Mouse (Mus musculus) thymus, adult 18-20 months (tissue): ENCODE results near the gene Col4a2.

Experiments
- DNase-seq, 2 experiments: peaks; one replicate each; pipeline ENCODE4 v3.0.0; 2022; ENCODE audit warnings: mixed read lengths in 2 of 2

Col4a2 gene

DNA sequence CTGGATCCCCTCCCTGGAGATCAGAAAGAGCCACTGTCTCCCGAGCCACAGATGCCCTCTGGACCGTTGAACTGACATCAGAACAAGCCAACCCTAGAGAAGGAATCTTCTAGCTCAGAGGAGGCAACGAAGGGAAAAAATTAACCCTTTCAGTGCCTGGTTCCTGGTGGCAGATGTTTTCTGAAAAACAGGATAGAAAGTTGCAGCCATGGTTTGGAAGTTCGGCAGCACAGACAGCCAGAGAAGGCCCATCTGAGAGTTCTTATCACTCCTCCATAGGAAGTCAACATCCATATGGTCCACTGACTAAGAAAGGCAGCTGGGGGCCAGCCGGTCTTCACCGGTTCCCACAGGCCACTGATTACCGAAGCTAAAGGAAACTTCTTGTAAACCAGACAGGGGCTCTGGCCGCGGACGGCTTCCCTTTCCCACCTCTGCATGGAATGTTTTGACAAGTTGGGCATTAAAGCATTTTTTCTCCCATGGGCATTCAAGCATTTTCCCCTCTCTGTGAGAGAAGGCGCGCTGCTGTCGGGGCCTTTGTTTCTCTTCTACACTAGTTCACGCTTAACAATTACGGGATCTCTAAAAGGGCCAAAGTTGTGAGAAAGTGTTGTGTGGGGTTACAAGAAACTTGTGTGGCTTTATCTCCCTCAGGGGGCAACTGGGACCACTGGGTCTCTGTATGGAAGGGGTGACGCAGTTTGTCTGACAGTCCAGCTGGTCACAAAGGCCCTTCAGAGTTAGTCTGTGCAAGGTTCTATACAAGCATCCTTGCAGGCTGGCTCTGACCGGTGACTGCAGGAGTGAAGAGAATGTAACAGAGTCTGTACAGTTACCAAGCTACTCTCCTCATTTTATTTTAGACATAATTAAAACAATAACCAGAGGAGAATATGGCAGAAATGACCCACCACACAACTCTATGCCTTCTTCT lies 49.9 kb downstream of the Col4a2 start:
- DNase-seq = no peak

DNA sequence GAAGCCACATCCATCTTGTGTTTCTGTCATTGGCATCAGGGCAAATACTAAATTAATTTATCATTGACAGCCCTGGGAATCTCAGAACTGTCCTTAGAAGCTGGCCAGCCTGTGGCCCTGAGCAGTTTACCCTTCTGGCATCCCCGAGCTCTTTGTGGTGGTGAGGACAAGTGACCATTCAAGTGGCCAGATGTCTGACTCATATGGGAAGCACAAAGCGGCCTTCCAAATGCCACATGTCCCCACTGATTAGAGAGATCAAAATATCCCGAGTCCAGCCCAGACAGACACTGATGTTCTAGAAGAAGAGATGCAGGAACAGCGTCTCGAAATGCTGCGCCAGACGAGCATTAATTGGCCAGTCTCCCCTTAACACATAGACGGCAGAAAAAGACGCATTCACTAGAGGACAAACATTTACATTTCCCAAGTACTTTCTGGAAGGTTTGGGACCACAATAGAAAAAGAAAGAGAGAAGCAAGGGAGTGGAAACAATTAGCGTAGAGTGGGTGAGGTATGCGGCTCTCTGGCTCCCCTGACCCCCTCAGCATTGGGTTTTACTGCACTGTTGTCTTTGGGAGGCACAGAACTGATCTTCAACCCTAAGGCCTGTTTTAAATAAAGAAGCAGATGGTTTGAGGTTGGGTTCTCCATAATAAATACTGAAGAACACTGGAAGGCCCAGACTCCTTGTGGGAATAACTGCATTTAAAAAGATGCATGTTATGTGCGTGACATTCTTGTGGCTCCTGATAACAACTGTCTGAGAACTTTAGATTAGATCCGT lies 50.9 kb downstream of the Col4a2 start:
- DNase-seq = no peak

DNA sequence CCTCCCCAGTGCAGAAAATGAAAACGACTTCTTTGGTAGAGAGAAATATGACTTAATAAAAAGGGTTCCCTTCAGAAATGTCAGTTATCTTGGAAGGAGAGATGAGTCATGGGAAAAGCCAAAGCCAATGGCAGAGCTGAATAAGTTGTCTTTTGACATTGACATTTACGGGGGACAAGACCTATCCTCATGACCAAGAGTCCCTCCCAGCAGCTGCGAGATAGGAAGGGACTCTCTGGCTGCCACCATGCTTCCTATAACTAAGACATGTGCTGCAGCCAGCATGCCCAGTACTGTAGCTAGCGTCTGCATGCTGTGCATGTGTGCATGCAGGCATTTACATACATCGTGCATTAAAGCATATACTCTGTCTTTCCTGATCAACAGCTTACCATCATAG lies 53.6 kb downstream of the Col4a2 start:
- DNase-seq = no peak

DNA sequence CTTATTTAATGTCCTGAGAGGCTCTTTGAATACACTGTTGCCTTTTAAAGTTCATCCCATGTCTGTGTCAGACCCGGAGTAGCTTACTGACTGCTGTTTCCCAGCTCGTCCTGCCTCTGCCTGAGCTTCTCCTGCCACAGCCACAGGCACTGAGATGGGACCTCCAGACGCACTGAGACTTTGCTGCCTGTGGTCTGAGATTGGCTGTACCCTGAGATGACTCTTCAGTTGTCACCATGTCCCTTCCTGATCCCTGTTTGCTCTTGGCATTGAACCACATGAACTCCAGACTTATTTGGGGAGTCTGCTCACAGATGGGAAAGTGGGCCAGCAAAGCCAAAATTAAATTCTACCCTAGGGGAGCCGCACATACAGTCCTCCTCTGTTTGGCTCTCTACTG lies 54.1 kb downstream of the Col4a2 start:
- DNase-seq = no peak

DNA sequence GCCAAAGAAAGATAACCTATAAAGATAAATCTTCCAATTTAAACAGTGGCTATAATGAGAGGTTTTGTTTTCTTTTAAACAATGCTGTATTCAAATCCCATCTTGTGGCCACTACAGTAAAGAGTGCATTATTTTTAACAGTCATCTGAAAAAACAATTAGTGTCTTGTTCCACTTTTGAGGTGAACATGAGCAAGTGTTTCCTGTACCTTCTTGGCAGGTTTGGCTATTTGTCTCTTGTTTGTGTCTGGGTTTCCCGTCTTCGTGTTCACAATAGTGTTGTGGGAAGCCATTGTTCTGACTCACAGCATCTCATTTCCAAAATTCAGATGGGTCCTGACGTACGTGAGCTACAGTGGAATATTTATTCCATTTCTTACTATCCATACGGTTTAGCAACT lies 55.1 kb downstream of the Col4a2 start:
- DNase-seq = no peak

DNA sequence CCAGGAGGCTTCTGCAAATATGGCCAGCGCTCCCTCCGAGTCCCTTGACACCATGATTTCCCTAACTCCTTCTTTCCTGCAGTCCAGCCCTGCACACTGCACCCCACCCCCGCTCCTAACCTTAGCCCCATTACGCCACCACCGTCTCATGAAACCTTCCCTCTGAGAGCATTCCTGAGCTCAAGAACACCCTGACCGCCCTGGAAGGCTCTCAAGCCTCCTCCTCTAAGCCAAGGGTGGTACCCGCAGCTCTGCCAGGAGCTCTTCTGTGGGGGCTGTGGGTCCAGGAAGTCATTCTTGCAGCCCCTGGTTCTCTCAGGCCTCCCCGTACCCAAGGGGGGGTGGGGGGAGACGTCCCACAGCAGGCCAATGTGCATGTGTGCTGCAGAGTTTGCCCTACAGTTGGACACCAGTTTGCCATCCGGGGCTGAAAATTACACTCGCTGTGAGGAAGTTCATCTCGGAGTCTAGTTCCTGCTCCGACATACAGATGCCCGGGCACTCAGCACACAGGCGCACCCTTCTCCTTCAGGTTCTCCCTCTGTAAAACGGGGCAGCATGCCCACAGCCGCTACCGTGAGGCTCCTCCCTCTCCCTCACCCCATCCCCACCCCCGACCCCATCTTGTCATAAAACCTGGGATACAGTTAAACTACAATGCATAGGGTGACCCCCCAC lies 57.1 kb downstream of the Col4a2 start:
- DNase-seq = no peak

DNA sequence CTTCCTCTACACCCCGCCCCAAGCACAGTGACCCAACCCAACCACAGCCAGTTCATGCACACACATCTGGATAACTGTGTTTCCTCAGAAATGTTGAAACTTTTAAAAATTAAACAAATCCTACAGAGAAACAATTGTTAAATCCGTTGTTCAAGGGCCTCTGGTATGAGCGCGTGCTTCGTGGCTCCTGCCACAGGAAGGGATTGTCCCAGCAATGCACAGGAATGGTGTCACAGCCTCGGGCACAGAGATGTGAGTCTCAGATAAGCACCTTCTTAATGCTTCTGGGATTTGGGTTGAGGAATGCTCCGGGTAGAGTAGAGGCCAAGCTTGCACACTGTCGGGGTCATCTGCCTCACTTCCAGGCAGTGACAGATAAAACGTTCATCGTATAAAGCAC lies 58.7 kb downstream of the Col4a2 start:
- DNase-seq = no peak

DNA sequence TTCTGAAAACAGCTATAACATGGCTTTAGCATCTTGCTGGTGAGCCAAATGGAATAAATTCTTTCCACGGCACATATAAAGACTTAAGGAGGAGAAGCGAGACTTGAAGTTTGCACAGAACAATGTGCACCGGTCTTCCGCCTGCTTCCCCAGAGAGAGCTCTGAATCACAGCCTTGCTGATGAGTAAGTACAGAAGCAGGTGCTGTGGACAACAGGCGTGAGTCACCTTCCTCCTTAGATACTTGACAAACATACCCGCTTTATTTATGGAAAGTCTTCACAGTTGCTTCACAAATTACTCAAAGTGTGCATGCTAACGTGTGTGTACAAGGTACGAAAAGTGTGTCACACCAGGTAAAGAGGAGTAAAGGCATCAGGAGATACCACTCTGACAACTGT lies 59.5 kb downstream of the Col4a2 start:
- no peak for DNase-seq

DNA sequence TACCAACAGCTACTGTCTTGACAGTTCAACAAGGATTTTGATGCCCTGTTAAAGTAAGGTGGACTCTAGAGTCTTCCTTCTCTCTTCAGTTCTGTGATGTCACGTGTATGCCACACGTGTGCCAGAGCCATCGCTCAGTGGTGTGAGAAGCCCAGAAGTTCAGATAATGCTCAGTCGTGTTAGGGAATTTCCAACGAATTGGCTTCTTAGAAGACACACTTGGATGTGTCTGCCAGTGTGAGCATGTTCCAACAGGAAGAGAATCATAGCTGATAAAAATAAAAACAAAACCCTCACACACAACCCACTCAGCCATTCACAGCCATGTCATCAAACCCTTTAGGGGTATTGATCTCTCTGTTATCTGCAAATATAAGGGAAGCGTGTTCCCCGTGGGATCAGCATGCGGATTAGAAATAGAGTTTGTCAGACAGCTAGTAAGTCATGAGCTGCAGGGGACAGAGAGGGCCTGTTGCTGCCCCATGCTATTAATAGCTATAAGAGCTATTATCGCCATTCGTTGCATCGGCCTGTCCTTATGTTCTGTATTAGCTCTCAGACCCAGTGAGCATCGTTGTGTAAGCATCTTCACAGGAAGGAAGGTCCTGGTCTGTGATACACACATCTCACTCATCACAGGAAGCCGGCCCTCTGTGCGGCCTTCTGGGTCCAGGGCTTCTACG lies 61.2 kb downstream of the Col4a2 start:
- no peak for DNase-seq

DNA sequence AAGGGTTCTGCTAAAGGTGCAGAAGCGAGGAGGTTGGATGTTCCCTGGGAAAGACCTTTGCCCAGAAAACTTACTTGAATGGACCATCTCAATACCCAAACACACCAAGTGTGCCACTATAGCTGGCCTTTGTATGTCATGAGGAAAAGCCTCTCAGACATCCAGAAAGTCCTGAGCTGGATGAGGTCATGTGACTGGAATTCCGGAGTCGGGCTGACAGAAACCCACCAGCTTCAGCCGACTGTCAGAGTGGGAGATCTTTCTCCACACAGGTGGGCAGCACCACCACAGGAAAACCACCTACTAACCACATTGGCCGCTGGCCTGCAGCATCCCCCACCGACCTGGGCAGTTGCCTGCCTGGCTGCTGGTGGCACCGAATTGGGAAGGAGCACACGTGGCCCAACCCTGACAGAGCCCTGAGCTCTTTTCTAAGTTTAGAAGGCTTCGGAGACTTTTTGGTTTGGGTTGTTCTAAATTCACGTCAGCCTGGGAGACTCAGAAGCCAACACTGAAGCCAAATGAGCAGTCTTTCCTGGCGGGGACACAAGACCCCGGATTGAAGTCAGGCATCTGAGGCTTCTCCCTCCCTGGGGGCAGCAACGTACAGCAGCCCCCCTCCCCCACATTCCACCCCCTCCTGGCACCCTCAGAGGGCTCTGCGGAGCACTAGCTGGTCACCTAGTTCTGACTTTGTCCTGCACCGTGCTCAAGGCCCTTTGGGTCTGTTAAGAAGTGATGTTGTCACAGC lies 61.9 kb downstream of the Col4a2 start:
- no peak for DNase-seq

DNA sequence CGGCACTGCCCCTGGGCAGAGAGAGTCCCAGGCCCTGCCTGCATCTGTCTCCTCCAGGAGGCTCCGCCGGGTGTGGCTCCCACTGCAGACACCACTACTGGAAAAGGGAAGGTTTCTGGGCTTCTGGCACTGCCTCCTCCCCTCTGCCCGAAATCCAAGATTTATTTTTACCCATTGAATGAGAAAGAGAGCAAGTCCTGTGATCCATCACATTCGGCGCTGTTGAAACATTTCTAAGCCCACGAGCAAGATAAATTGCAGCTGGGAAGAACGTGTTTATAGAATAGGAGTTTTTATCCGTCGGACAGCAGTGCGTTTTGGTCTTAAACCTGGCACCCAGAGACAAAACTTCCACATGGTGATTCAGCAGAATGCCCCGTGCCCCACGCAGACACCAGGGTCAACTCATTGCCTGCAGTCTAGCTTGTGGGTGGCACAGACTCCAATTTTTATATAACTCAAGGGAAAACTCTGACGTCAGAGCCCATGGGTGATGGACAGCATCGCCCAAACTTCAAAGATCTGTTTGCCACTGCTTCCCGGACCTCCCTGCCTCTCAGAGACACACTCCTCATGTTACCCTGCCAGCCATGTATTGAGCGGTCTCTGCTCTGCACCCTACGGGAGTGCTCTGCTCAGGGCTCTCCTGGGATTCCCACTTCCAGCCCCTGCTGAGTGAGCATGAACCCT lies 63.3 kb downstream of the Col4a2 start:
- no peak for DNase-seq

DNA sequence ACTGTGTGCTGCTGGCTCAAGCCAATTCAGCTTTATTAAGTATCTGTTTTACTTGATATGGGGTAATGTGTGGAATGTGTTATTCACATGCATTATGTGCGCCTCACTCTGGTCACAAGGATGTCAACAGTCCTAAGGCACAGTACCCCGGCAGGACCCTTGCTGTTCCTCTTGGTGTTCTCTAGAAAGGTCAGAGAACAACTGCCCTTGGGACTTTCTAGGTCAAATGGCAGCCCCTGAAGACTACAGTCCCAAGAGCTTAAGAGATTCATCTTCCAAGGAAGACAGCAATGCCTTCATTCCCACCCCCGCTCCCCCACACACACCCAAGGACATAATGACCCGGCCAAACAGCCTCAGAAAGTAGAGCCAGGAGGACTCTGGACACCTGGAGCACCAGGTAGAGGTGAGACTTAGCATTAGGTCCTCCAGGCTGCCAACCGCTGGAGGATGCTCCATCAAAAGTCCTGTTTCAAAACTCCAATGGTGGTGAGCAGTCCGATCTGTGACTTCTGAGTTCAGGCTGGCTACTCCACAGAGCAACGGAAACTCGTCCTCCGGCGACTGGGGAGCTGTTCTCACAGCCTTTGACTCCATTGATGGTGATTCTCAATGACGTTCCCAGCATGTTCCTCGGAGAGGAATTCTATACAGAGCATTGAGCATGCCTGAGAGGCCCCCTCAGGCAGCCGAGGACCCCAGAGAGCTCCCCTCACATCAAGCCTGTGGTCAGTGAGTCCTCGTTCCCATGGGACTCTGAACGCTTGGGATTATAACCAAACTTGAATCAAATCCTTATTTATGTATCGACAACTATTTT lies 65.0 kb downstream of the Col4a2 start:
- no peak for DNase-seq

DNA sequence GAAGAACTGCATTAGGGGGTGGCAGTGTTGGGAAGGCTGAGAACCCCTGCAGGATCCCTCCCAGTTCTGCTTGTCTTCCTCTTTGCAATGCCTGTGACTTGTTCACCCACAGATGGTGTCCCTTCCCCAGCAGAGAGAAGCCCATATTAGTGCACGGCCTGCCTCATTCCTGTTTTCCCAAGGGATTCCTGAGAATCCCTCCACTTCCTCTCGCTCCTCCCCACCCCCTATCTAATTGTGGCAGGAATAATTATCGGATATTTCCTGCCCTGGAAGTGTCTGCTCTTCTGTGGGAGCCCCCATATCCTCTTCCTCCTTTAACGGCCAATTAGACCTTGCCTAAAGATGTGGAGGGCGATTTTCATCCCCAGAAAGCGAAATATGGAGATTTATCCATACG lies 67.0 kb downstream of the Col4a2 start:
- no peak for DNase-seq

DNA sequence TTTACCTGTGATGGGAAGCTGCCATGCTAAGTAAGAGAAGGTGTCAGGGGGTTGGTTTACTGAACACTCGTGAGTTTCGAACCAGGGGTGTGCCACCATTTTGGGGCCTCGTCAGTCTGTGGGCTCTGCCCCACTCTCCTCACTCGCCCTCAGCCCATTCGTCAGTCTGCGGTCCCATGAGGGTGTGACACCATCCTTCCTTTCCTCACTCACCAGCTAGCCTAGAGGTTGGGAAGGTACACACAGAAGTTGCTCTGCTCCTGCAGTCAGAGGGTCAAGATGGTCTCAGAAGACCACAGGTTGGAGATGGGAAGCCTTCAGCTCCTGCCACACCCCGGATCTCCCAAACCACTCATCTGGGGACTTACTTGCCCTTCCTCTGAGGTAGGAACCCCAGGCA lies 68.9 kb downstream of the Col4a2 start:
- DNase-seq = no peak

DNA sequence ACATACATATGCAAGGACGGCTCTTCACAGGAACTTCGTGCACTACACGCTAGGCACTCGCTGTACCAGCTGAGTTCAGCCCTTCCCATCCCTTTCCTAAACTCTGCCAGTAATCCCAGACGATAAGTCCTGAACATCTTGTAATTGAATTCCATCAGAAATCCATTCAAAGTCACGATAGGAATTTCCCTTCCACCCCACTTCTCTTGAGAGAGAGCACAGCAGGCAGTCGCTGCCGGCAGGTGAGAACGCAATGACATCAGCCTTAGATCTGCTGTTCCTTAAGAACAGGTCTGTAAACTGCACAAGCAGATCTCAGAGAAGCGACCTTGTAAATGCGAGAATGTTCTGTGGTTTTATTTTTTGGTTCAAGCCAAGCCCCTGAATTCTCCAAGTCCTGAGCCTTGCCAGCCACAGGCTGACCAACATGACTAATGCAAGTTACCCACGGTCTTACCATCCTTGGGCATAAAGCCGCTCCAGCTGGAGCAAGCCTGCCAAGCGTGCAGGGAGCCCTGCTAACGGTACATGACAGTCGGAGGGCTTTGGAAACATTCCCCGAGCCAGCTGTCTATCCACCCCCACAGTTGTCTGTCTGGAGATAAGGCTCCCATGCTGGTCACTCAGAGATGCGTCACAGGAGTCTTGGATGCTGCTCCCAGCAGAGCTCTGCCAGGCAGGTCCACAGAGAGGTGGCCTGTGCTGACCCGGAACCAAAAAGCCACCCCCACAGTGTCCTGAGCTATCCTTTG lies 69.6 kb downstream of the Col4a2 start:
- DNase-seq = no peak

DNA sequence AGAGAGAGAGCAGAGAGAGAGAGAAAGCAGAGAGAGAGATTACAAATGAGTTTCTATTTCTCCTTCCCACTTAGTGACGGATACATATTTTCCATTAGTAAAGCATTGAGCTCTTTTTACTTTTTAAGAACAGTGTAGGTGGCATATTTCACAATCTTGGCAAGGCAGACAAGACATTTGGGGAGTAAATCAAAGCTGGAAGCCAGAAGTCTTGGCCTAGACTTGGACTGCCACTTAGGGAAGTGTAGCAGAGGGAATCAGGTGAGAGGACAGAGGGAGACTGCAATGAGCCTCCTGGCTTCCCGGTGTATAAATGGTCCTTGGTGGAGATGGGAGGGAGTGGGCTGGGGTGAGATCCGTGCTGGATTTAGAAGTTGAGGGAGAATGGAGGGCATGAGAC lies 70.3 kb downstream of the Col4a2 start:
- no peak for DNase-seq

DNA sequence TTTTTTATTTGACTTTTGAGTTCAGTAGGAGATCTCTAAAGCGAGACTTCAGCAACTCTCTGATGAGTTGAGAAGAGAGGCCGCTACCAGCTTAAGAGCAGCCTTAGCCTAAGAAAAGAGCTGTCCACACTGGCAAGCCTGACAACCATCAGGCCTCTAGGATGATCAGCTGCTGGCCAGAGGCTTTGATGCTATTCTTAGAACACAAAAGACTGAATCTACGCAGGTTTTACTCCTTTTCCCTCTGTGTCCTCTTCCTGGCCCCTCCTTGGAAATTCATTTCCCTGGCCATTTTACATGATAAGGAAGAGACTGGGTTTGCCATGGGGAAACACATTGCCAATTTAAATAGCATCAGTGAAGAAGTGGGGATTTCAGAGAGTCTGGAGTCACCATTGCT lies 70.8 kb downstream of the Col4a2 start:
- no peak for DNase-seq

DNA sequence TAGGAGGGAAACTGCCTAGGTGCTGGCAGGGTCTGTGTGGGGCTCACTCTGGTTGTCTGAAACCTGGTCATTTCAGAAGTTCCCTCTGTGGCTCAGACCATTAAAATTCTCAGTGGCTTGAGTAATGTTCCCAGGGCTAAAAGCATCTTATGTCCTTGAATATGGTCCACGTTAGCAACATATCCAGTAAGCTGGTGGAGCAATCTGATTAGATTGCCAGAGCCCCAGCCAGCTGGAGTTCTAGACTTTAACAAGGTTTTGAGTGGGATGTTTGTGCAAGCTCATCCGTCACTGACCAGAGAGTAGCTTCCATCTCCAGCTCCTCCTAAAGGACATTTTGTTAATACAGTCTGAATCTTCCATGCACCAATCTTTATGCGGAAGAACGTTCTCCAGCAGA lies 72.2 kb downstream of the Col4a2 start:
- DNase-seq = no peak

DNA sequence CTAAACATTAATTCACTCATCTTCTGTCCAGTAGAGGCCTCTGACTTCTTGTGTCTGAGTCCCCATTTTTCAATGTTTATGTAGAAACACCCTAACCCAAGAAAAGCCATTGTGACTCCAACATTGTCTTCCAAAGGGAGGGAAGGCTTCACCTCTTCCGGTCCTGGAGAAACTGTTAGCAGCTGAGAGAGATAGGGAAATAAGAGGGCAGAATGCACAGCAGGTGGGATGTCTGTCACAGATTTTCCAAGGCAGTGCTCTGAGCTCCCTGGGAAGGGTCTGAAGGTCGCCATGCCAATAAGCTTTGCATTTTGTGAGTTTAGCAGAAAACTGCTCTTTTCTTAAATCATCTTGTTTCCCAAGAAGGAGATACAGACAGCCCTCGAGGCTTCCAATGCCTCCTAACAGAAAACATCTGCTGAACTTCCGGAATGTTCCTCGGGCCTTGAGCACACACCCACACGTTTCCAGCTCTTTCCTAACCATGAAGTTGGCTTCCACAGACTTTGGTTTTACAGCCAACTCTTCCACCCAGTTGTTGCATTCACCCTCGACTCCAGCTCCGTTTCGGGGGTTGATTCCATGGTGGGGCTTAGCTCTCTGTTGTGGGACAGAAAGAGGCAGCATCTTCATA lies 72.8 kb downstream of the Col4a2 start:
- no peak for DNase-seq
